Mouse (Mus musculus) myocyte (in vitro differentiated cells): Measurements from ENCODE around the gene Tnfaip2.

Source experiments
- E2F4 ChIP-seq: IDR thresholded peaks from one replicate; pipeline ENCODE4 v1.6.1; 2011; ENCODE audit warnings: mild to moderate bottlenecking, control low read depth, moderate library complexity; ENCODE audit not compliant: insufficient read depth
- MAX ChIP-seq: IDR thresholded peaks from one replicate; pipeline ENCODE4 v1.6.1; 2011; ENCODE audit warnings: low read depth, mild to moderate bottlenecking, control low read depth
- MYOD1 ChIP-seq, 3 experiments: IDR thresholded peaks; one replicate each; pipeline ENCODE4 v1.6.1; 2011; ENCODE audit warnings: control low read depth in 2 of 3, low read depth in 2 of 3, mild to moderate bottlenecking in 2 of 3, moderate library complexity in 1 of 3; ENCODE audit not compliant: insufficient read length in 2 of 3, control insufficient read depth in 1 of 3
- MYOG ChIP-seq, 3 experiments: IDR thresholded peaks; one replicate each; pipeline ENCODE4 v1.6.1; 2011; ENCODE audit warnings: control low read depth in 2 of 3, low read depth in 2 of 3, mild to moderate bottlenecking in 2 of 3; ENCODE audit not compliant: insufficient read length in 2 of 3, control insufficient read depth in 1 of 3, insufficient read depth in 1 of 3
- POLR2A ChIP-seq: IDR thresholded peaks from one replicate; pipeline ENCODE4 v1.6.1; 2011; ENCODE audit warnings: low read depth, mild to moderate bottlenecking, control low read depth, moderate library complexity; ENCODE audit not compliant: insufficient read length
- POLR2AphosphoS2 ChIP-seq: IDR thresholded peaks from one replicate; pipeline ENCODE4 v1.6.1; 2011; ENCODE audit warnings: low read depth, control low read depth; ENCODE audit not compliant: insufficient read length
- SRF ChIP-seq: IDR thresholded peaks from one replicate; pipeline ENCODE4 v1.6.1; 2011; ENCODE audit warnings: low read depth; ENCODE audit not compliant: control insufficient read depth, insufficient read length
- TCF12 ChIP-seq: IDR thresholded peaks from one replicate; pipeline ENCODE4 v1.6.1; 2011; ENCODE audit warnings: mild to moderate bottlenecking, control low read depth; ENCODE audit not compliant: poor library complexity, insufficient read depth, severe bottlenecking
- TCF3 ChIP-seq: IDR thresholded peaks from one replicate; pipeline ENCODE4 v1.6.1; 2011; ENCODE audit warnings: low read depth, control low read depth; ENCODE audit not compliant: insufficient read length
- USF1 ChIP-seq: IDR thresholded peaks from one replicate; pipeline ENCODE4 v1.6.1; 2011; ENCODE audit warnings: low read depth, mild to moderate bottlenecking, control low read depth, moderate library complexity

GRCm38 (mm10) chr12:111404880-111405279 is 37.4 kb upstream of the Tnfaip2 start:
- TF ChIP-seq POLR2A (no peak), POLR2AphosphoS2 (no peak), SRF (no peak), USF1 (no peak), MYOG (IDR thresholded peaks at IDR 0.05; ENCODE audit: control insufficient read depth in 1 of 3, insufficient read depth in 1 of 3, insufficient read length in 2 of 3, low read depth in 2 of 3) (no peak), MAX (no peak), TCF12 (no peak), E2F4 (no peak), MYOD1 (IDR thresholded peaks at IDR 0.05; ENCODE audit: control insufficient read depth in 1 of 3, insufficient read length in 2 of 3, low read depth in 2 of 3) (no peak), TCF3 (no peak)
